Mouse (Mus musculus) spleen, adult 2 months (tissue): ENCODE results near the gene Evi5l.

Experiments
- CTCF ChIP-seq: fragments of 200-500 bp; IDR thresholded peaks from 2 replicates; pipeline ENCODE4 v1.5.1; 2011; ENCODE audit warnings: mild to moderate bottlenecking, inconsistent platforms; ENCODE audit not compliant: insufficient read depth, insufficient read length, insufficient replicate concordance; ENCODE audit errors: extremely low read depth
- POLR2A ChIP-seq: fragments of 200-500 bp; IDR thresholded peaks from 2 replicates; pipeline ENCODE4 v1.6.1; 2011; ENCODE audit warnings: low read depth, low read length, inconsistent platforms

- TF ChIP-seq CTCF = no peak
- no peak for TF ChIP-seq POLR2A
These were observed 636 bp downstream of the Evi5l start for GRCm38 (mm10) chr8:4166881-4167525.
